In the genomic region with DNA sequence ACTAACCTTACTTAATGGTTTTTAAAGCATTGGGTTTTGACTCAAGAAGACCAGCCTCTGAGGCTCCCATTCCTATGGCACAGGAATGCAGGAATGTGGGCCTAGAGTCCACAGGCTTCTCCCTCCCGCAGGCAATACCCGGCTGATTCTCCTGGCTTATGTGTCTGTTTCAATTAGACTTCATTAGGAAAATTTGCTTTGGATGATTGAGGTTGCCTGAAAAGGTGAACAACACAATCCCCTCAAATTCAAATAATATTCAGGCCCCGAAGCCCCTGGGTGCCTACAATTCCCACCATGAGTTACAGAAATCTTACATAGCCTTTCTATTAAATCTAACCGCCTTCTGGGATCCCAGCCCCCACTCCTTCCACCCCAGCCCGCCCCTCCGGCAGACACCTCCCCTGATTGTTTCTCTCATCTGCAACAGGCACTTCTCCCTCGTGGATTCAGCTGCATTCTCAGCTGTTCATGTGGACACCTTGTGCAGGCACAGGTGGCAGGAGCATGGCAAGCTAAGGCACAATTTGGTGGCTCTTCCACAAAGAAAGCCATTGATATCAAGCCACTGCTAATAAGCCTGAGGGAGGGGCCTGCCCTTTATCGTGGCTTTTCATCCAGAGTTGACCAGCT, we compare ENCODE assay signal across 9 mouse cellular contexts. TPM values are rescaled to one million over a fixed set of nuclear protein-coding genes. Genes with fewer than 3 reads are reported as not detected.
DNase-seq lines count a peak whose midpoint lies in the region; ATAC-seq and TF ChIP-seq lines count a peak whose summit lies in the region.
"Had no signal": no experiment of that assay in that cellular context is flagged by ENCODE, and none has a peak within 500 bp of the region (broad histone marks: within the 10 kb centered on the region; RNA-seq: fewer than 3 reads in every experiment).

No protein-coding gene starts in this region.

- 0 out of 2 replicates have a peak overlapping the region, but pooled peaks have one; percentile 8 for H3K9ac ChIP-seq in heart, embryonic 12.5 days
- no peak overlapping the region for H3K9ac ChIP-seq in ES-Bruce4 (ENCODE audit: low read depth, poor library complexity, severe bottlenecking)
- 0 out of 2 replicates have a peak overlapping the region, but pooled peaks have one; percentile 14 for H3K9ac ChIP-seq in forebrain, postnatal 0 days
- H3K9ac ChIP-seq in midbrain, embryonic 11.5 days (ENCODE audit: low read length) = no peak overlapping the region

- no peak for ATAC-seq in heart, embryonic 12.5 days (ENCODE audit: insufficient number of reproducible peaks, low FRiP score)
- no peak for ATAC-seq in forebrain, postnatal 0 days
- no peak for ATAC-seq in midbrain, embryonic 11.5 days (ENCODE audit: low FRiP score)

- peaks cover 22% of the 10 kb centered on the region for H3K27me3 ChIP-seq in heart, embryonic 12.5 days (replicated peaks)
- no peaks in the 10 kb centered on the region for H3K27me3 ChIP-seq in ES-Bruce4 (ENCODE audit: control insufficient read depth, insufficient read depth, low read length, poor library complexity, severe bottlenecking)
- H3K27me3 ChIP-seq in forebrain, postnatal 0 days (ENCODE audit: insufficient read depth, low read length) = peaks cover 7% of the 10 kb centered on the region
- H3K27me3 ChIP-seq in midbrain, embryonic 11.5 days (ENCODE audit: control insufficient read depth, insufficient read depth, low read length) = peaks cover 16% of the 10 kb centered on the region

- no peak overlapping the region for H3K27ac ChIP-seq in heart, embryonic 12.5 days (ENCODE audit: poor library complexity, severe bottlenecking)
- no peak overlapping the region for H3K27ac ChIP-seq in ES-Bruce4 (ENCODE audit: insufficient read depth, low read length)
- no peak overlapping the region for H3K27ac ChIP-seq in forebrain, postnatal 0 days (ENCODE audit: low read depth, low read length)
- no peak overlapping the region for H3K27ac ChIP-seq in midbrain, embryonic 11.5 days (ENCODE audit: low read depth, low read length)

- H3K36me3 ChIP-seq in heart, embryonic 12.5 days = peaks cover 8% of the 10 kb centered on the region
- H3K36me3 ChIP-seq in ES-Bruce4 (ENCODE audit: control insufficient read depth, insufficient read depth, low read length, poor library complexity, severe bottlenecking) = peaks cover 6% of the 10 kb centered on the region
- H3K36me3 ChIP-seq in forebrain, postnatal 0 days (ENCODE audit: insufficient read depth) = peaks cover 5% of the 10 kb centered on the region
- peaks cover 13% of the 10 kb centered on the region for H3K36me3 ChIP-seq in midbrain, embryonic 11.5 days (ENCODE audit: control insufficient read depth, insufficient read depth, low read length)

- H3K4me2 ChIP-seq in heart, embryonic 12.5 days = peak overlapping the region; percentile 65
- peak overlapping the region; percentile 54 for H3K4me2 ChIP-seq in forebrain, postnatal 0 days (ENCODE audit: low read depth)
- H3K4me2 ChIP-seq in midbrain, embryonic 11.5 days = peak overlapping the region; percentile 61

- no peak for TF ChIP-seq CTCF in ES-Bruce4 (IDR thresholded peaks at IDR 0.05; ENCODE audit: low read depth, low read length)
- no peak for TF ChIP-seq CTCF in forebrain, postnatal 0 days (IDR thresholded peaks at IDR 0.05; ENCODE audit: low read depth)

- H3K4me1 ChIP-seq in heart, embryonic 12.5 days (replicated peaks) = peaks cover 31% of the 10 kb centered on the region
- H3K4me1 ChIP-seq in ES-Bruce4 (ENCODE audit: control insufficient read depth, insufficient read depth, low read length) = peaks cover 3% of the 10 kb centered on the region
- H3K4me1 ChIP-seq in forebrain, postnatal 0 days (ENCODE audit: insufficient read depth) = 0 out of 2 replicates have a peak, but pooled peaks cover 3% of the 10 kb centered on the region
- peaks cover 11% of the 10 kb centered on the region for H3K4me1 ChIP-seq in midbrain, embryonic 11.5 days (ENCODE audit: control insufficient read depth, insufficient read depth, low read length)

- no peak for TF ChIP-seq EP300 in ES-Bruce4 (IDR thresholded peaks at IDR 0.05; ENCODE audit: insufficient read depth, low read depth, low read length)

- H3K9me3 ChIP-seq in heart, embryonic 12.5 days (replicated peaks) = peaks cover 17% of the 10 kb centered on the region
- peaks cover 4% of the 10 kb centered on the region for H3K9me3 ChIP-seq in ES-Bruce4 (replicated peaks; ENCODE audit: control insufficient read depth, insufficient read depth, low read length, poor library complexity, severe bottlenecking)
- H3K9me3 ChIP-seq in forebrain, postnatal 0 days (ENCODE audit: low read length) = 0 out of 2 replicates have a peak, but pooled peaks cover 11% of the 10 kb centered on the region
- H3K9me3 ChIP-seq in midbrain, embryonic 11.5 days (ENCODE audit: control insufficient read depth, low read length) = peaks cover 16% of the 10 kb centered on the region

- TF ChIP-seq POLR2A in ES-Bruce4 (IDR thresholded peaks at IDR 0.05; ENCODE audit: insufficient read depth, low read length) = no peak

- H3K4me3 ChIP-seq in heart, embryonic 12.5 days = peak overlapping the region; percentile 3; the same call in 1 of the 2 replicates
- peak overlapping the region; percentile 23; the same call in 1 of the 2 replicates for H3K4me3 ChIP-seq in ES-Bruce4 (ENCODE audit: low read depth, low read length)
- peak overlapping the region; percentile 31 for H3K4me3 ChIP-seq in forebrain, postnatal 0 days (ENCODE audit: low read depth, low read length)
- no peak overlapping the region for H3K4me3 ChIP-seq in midbrain, embryonic 11.5 days (ENCODE audit: low read depth, low read length)

- WGBS in heart, embryonic 12.5 days = 64% methylated on average over 8 of the region's 8 CpGs
- WGBS in forebrain, postnatal 0 days = 26% methylated on average over 8 of the region's 8 CpGs
- 69% methylated on average over 8 of the region's 8 CpGs for WGBS in midbrain, embryonic 11.5 days

- no peak for DNase-seq in heart, adult 8-10 months (ENCODE audit: low spot score)
- DNase-seq in forebrain, postnatal 0 days = no peak
- no peak for DNase-seq in midbrain, embryonic 11.5 days (ENCODE audit: low spot score, missing footprints)
- DNase-seq in embryo, embryonic 11 days = no peak
- no peak for DNase-seq in yolk sac, embryonic 10.5 days (ENCODE audit: low spot score)
- DNase-seq in spleen, postnatal 10 days (ENCODE audit: low spot score in 2 of 2) = no peak
- DNase-seq: kidney, adult 9 months had no signal

RNA-seq across cellular contexts. Expression of a gene that starts 7.0 kb away (rescaled TPM):
- 1,446 and 1,448 TPM in 2 replicates for polyA plus RNA-seq in heart, embryonic 12.5 days (2016; fragmentation: Nextera tagmentation; extraction: Ambion mirVana)
- total RNA-seq in heart, adult 8-10 months (2022) = 1,000 to 10,000 TPM; 1,172 to 1,307 (median 1,221) TPM
- polyA plus RNA-seq in ES-Bruce4 (2011; ENCODE audit: insufficient read depth, insufficient read length, low read depth, missing spikeins) = 394 and 424 TPM in 2 replicates
- 1,201 and 1,512 TPM in 2 replicates for total RNA-seq in forebrain, postnatal 0 days (2014; rRNA removed)
- 1,404 and 1,604 TPM in 2 replicates for polyA plus RNA-seq in forebrain, postnatal 0 days (2015; fragmentation: Nextera tagmentation; extraction: Ambion mirVana)
- polyA plus RNA-seq in midbrain, embryonic 11.5 days (2014; fragmentation: Nextera tagmentation; extraction: Ambion mirVana) = 1,087 and 1,162 TPM in 2 replicates

RNA-seq across cellular contexts. Expression of a gene that starts 55.4 kb away (rescaled TPM):
- 8.9 and 9.8 TPM in 2 replicates for polyA plus RNA-seq in heart, embryonic 12.5 days (2016; fragmentation: Nextera tagmentation; extraction: Ambion mirVana)
- total RNA-seq in heart, adult 8-10 months (2022) = 1 to 10 TPM; 1.3 to 1.7 (median 1.5) TPM
- polyA plus RNA-seq in ES-Bruce4 (2011; ENCODE audit: insufficient read depth, insufficient read length, low read depth, missing spikeins) = 0.40 and 0.90 TPM in 2 replicates
- not detected in 2 replicates for total RNA-seq in forebrain, postnatal 0 days (2014; rRNA removed)
- polyA plus RNA-seq in forebrain, postnatal 0 days (2015; fragmentation: Nextera tagmentation; extraction: Ambion mirVana) = 8.6 and 10.5 TPM in 2 replicates
- polyA plus RNA-seq in midbrain, embryonic 11.5 days (2014; fragmentation: Nextera tagmentation; extraction: Ambion mirVana) = 9.5 and 15.7 TPM in 2 replicates

Comparison
In these comparisons a context has a peak if more than half of its experiments do, and no peak if none do; other contexts are left out.
1. H3K9ac ChIP-seq: peak in heart, embryonic 12.5 days (single experiment) and forebrain, postnatal 0 days (single experiment); none in ES-Bruce4 (single experiment) and midbrain, embryonic 11.5 days (single experiment).
2. Peak in every context shown above with its lines, with median percentiles within 50 percentile points of each other: H3K4me2 ChIP-seq.